ENCODE assay signal across 8 mouse cellular contexts in genomic region chr15:81239261-81239660, GRCm38 (mm10). TPM values are rescaled to one million over a fixed set of nuclear protein-coding genes. Genes with fewer than 3 reads are reported as not detected.
A peak's percentile ranks its signal among the peaks of the same experiment; 100 is the strongest.
DNase-seq lines count a peak whose midpoint lies in the region; TF ChIP-seq lines count a peak whose summit lies in the region.

No protein-coding gene starts in this region.

- peak; percentile 65 for TF ChIP-seq CTCF in layer of hippocampus, adult 2 months (conservative IDR thresholded peaks at IDR 0.05)

- H3K4me3 ChIP-seq in layer of hippocampus, adult 2 months: peak overlapping the region; percentile 41; the same call in 1 of the 2 replicates

- intact Hi-C loops in heart, postnatal 14 days (cut with DNase I): loop anchor here (5.0 kb wide), 1 partner anchor 113 kb away; no protein-coding TSS in a partner anchor
- intact Hi-C loops in left cerebral cortex, postnatal 36 days (cut with DNase I): loop anchor here (5.0 kb wide), 2 partner anchors 63 to 98 kb away; no protein-coding TSS in a partner anchor

- H3K27ac ChIP-seq in layer of hippocampus, adult 2 months: peak overlapping the region; percentile 70

- no peak for DNase-seq in layer of hippocampus, adult 2 months (ENCODE audit: low spot score in 2 of 2)
- no peak for DNase-seq in layer of hippocampus, adult 11-12 months (ENCODE audit: low spot score)
- peak; percentile 75 for DNase-seq in CD4-positive, CD25-positive, alpha-beta regulatory T cell, adult 2 months (ENCODE audit: low read depth, low spot score)
- peak; percentile 33 to 51 for DNase-seq in adrenal gland, adult 18-20 months (ENCODE audit: low spot score in 2 of 2)
- peak; percentile 46 to 52 for DNase-seq in heart, postnatal 14 days
- DNase-seq in lung, postnatal 14 days: peak; percentile 65
- DNase-seq in urinary bladder, adult 2 months (ENCODE audit: low spot score): no peak
- no peak for DNase-seq in left cerebral cortex, postnatal 36 days (ENCODE audit: low spot score in 2 of 2)

RNA-seq across cellular contexts. Expression of gene Mchr1, which starts 4.0 kb away (rescaled TPM):
- total RNA-seq in layer of hippocampus, adult 2 months (2021): 10 to 100 TPM; 24.6 to 24.9 TPM
- under 1 TPM; 0.23 to 0.51 TPM for total RNA-seq in adrenal gland, adult 18-20 months (2021)
- total RNA-seq in heart, postnatal 14 days (2021): not detected
- polyA plus RNA-seq in urinary bladder, adult 2 months (2012; rRNA removed): 7.9 and 9.9 TPM in 2 replicates
- total RNA-seq in left cerebral cortex, postnatal 36 days (2021): 10 to 100 TPM; 21.6 to 23.8 TPM

RNA-seq across cellular contexts. Expression of gene Mrtfa, which starts 48.7 kb away (rescaled TPM):
- total RNA-seq in layer of hippocampus, adult 2 months (2021): 100 to 1,000 TPM; 109 to 115 TPM
- 10 to 100 TPM; 24.3 to 29.4 TPM for total RNA-seq in adrenal gland, adult 18-20 months (2021)
- 10 to 100 TPM; 12.3 to 13.9 TPM for total RNA-seq in heart, postnatal 14 days (2021)
- polyA plus RNA-seq in urinary bladder, adult 2 months (2012; rRNA removed): 9.3 and 16.9 TPM in 2 replicates
- total RNA-seq in left cerebral cortex, postnatal 36 days (2021): 10 to 100 TPM; 56.9 to 79.7 TPM

Comparison
In these comparisons a context has a peak if more than half of its experiments do, and no peak if none do; other contexts are left out.
1. DNase-seq: peak in CD4-positive, CD25-positive, alpha-beta regulatory T cell, adult 2 months (single experiment), adrenal gland, adult 18-20 months (2 of 2), heart, postnatal 14 days (2 of 2) and lung, postnatal 14 days (single experiment); none in layer of hippocampus, adult 2 months (0 of 2), layer of hippocampus, adult 11-12 months (single experiment), urinary bladder, adult 2 months (single experiment) and left cerebral cortex, postnatal 36 days (0 of 2).
2. RNA of gene Mchr1, which starts 4.0 kb away (total RNA-seq): 24.6 to 24.9 TPM in layer of hippocampus, adult 2 months and 21.6 to 23.8 TPM in left cerebral cortex, postnatal 36 days; 0.23 to 0.51 TPM in adrenal gland, adult 18-20 months and not detected in heart, postnatal 14 days; every median in the first group is over 10 times any median in the second.